Mouse (Mus musculus) left cerebral cortex, postnatal 36 days (tissue): ENCODE measurements around the gene Sclt1. TPM values are rescaled to one million over a fixed set of nuclear protein-coding genes. Genes with fewer than 3 reads are reported as not detected.

Experiments used
- DNase-seq, 2 experiments: peaks; one replicate each; pipeline ENCODE4 v3.0.0; 2021 to 2022; ENCODE audit warnings: low spot score in 2 of 2, mixed read lengths in 1 of 2
- intact Hi-C: fragments of 180-260 bp; cut with DNase I; formaldehyde crosslinking; loops from one replicate; pipeline ENCODE4 v1.15.1; 2025
- total RNA-seq, 2 experiments: library from RNA; stranded (reverse); gene quantifications; 2 replicates each; pipeline ENCODE4 v1.2.3; 2021

Gene Sclt1
- total RNA-seq, 2 experiments from 2014 or later, result 13.0 to 21.4 TPM

DNA sequence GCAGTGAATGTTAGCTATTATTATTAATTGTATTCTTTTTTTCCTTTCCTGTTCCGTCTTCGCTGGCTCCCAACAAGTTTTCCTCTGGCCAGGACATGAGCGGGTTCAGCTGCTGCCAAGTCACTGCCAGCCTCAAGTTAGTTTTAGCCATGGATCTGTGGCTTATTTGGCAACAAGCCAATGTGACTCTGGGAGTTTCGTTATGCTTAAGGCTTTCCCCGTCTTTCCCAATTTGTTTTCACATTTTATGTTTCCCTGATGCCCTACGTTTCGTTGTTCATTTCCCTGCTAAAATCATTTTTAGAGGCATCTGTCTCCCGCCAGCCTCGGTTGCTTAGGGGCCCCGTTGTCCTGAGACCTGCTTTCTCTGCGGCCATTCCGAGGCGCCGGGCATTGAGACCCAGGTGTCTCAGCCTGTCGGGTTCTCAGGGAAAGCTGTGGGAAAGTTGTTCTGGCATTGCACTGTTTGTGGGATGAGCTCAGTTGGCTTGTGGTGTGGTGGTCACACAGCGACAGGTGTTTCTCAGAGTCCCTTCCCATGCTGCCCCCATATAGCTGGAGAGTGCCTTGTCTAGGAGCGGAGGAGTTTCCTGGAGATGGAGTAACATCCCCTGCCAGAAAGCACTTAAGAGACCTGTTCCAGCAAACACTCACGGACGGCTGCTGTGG is 152.9 kb downstream of the Sclt1 start:
- intact Hi-C loops, result no loop called here
- DNase-seq, result no peak

DNA sequence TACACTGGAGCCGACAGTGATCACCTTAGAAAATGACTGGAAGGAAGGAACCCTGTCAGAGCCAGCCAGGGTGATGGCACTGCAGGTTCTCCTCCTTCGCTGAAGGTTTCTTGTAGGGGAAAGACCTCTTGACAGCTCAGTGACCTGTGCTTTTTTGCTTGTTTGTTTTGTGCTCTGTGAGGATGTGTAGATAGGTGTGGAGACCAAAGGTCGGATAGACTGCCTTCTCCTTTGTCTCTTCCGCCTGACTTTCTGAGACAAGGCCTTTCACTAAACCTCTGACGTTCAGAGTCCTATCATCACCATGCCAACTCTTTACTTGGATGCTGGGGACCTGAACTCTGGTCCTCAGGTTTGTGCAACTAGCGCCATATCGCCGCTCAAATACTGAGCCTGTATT is 153.8 kb downstream of the Sclt1 start:
- intact Hi-C loops, result no loop called here
- DNase-seq, result no peak

- intact Hi-C loops, result no loop called here
- DNase-seq, result no peak
Measured at GRCm38 (mm10) chr3:41587588-41587987, 154.7 kb downstream of the Sclt1 start.

DNA sequence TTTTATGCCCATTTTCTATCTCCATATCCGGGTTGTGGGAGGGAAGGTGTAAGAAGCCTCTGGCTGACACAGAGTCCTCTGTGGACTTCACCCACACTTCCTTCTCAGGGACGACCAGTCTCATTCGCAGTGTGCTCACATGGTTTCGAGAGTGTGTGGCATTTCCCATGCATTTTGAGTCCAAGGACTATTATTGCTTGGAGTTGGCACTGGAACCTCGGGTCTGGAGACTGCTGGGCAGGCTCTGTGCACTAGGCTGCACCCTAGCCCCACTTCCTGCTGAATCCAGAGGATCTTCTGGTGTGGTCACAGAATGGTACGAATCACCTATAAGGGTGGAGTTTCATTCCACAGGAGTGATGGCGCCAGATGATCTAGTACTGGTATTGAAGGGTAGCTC is 155.4 kb downstream of the Sclt1 start:
- DNase-seq, result no peak
- intact Hi-C loops, result no loop called here

- intact Hi-C loops, result no loop called here
- no peak for DNase-seq
Measured at GRCm38 (mm10) chr3:41586330-41586729, 156.0 kb downstream of the Sclt1 start.

DNA sequence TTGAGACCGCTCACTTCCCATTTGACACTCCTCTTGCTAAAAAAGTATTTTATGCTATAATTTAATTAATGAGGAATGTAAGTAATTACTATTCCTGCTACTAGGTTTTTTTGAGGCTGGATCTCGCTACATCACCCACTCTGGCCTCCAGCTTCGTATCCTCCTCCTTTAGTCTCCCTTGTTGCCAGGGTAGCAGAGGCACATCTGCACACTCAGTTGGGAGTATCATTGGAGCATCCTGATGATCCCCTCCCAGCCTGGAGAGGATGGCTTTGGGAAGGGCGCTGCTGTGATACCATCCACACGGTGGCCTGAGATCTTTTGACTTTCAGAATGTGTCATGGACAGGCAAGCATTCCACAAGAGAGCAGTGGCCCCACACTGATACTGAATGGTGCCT is 156.8 kb downstream of the Sclt1 start:
- no peak for DNase-seq
- intact Hi-C loops, result no loop called here

DNA sequence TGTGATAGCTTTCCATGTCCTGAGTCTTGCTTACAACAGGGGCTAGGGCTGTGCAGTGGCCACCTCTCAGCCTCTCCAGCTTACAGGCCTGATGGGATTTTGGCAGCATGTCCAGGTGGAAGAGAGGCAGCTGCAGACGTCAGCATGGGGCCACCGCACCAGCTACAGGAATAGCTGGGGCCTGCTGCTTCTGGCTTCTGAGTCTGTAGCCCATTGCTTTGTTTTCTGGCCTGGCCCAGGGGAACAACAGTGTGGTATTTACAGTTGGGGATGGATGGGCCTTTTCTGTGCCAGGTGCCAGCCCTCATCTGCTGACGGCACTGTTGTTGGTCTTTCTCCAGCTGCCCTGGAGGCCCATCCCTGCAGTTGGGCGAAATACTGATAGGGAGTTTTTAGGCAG is 158.7 kb downstream of the Sclt1 start:
- DNase-seq, result no peak
- intact Hi-C loops, result no loop called here

DNA sequence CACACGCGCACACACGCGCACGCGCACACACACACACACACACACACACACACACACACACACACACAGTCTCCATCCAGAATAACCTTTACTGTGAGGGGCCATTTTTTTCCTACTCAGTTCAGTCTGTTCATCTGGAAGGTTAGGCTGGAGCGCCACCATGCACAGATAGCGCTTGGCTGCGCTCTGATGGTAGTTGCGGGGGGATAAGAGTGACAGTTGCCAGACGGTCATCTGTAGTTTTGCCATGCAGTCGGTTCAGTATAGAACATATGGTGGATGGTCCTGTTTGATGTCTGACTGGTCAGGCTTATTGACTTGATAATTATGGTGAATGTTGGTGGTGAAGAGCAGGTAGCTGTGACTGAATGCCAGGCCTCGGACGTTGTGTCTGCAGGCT is 159.2 kb downstream of the Sclt1 start:
- intact Hi-C loops, result no loop called here
- DNase-seq, result no peak

GRCm38 (mm10) chr3:41582256-41582655 is 160.1 kb downstream of the Sclt1 start:
- intact Hi-C loops, result no loop called here
- DNase-seq, result no peak

DNA sequence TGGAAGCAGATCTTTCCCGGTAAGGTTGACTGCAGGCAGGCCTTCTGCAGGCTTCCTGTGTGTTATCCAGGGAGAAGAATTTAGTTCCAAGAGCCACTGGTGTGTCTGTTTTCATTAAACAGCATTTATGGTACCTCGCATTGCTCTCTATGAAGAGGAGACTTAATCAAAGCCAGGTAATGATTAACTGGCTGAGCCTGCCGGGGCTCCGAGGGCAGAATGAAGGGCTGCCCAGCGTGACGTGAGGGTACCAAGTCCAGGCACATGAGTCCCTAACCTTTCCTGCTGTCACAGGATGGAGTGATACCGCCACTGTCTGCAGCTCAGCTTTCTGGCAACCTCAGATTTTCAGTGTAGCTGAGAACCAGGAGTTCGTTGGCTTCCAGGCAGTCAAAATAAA is 160.9 kb downstream of the Sclt1 start:
- intact Hi-C loops, result no loop called here
- DNase-seq, result no peak

DNA sequence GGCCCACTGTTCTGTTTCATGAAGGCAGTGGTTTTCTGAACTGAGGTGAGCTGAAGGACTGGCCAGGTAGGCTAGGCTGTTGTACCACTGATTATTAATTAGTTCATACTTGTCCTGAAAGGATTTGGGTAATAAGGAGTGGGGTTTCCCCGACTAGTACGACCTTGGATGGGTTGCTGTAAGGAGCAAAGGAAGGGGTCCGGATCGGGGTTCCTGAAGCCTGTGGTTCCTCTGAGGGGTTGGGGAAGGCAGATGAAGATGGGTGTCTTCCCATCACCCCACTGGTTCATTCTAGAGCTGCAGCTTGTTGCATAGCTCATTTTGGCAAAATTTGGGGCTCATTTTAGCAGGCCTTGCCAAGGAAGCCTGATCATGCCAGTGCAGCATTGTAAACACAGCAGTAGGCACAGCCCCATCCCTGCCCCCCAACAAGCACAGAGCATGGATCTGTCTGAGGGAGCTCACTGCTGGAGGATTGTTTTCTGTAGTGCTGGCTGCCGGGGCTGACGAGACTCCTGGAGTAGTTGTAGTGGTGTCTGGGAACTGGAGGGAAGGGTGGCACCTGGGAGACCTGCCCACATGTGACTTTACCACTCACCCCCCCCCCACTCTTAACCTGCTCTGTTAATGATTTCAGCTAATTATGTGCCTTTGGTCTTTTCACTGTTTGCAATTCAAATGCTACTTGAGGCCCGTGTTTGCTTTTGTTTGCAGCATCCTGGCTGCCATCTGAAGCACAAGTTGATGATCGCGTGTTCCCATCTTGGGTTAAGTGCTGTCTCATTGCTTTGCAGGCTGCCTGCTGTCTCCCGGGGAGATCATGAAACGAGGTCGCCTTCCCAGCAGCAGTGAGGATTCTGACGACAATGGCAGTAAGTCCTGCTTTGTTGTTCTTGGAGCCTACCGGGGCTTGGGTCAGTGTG is 161.7 kb downstream of the Sclt1 start:
- DNase-seq, result no peak
- intact Hi-C loops, result no loop called here

DNA sequence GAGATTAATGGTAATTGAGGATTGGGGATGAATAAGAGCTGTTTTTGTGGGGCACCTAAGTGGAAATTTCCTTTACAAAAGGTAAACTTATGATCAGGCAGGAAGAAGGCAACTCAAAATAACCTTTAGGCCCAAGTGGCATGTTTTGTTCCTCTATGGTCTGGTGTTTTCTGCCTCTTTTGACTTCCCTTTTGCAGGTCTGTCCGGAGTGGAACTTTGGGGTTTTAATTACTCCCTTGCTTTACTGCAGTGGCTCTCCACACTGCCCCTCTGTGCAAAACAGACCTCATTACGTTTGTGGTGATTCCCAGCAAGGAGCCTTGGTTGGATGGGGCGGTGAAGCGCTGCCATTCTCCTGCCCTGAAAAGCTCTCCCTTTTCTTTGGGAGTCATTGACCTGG is 162.4 kb downstream of the Sclt1 start:
- no peak for DNase-seq
- intact Hi-C loops, result no loop called here

DNA sequence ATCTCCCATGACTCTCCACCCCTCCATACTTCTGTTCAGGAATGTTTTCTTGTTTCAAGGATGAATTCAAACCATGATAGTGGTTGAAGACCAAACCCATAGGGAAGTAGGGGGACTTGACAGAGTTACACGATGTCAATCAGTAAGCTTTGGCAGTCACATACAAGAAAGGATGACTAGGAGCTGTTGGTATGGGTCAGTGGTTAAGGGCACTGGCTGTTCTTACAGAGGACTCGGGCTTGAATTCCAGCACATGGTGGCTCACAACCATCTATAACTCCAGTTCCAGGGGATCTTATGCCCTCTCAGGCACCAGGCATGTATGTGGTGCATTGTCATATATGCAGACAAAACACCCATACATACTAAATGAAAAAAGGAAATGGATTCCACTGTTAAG is 165.1 kb downstream of the Sclt1 start:
- DNase-seq, result no peak
- intact Hi-C loops, result no loop called here

Other genes with a start within 250 kb of the Sclt1 start
- 10 to 100 TPM; 39.6 to 46.6 TPM for gene Jade1, start 186.8 kb downstream of the Sclt1 start, total RNA-seq
- gene D3Ertd751e, start 97 bp upstream of the Sclt1 start, total RNA-seq, result 10 to 100 TPM; 10.6 to 11.2 TPM